In genomic region chr11:97468639-97469287, GRCm38 (mm10) we compare ENCODE assay signal across 8 mouse cellular contexts. TPM values are rescaled to one million over a fixed set of nuclear protein-coding genes. Genes with fewer than 3 reads are reported as not detected.
DNase-seq lines count a peak whose midpoint lies in the region; ATAC-seq and TF ChIP-seq lines count a peak whose summit lies in the region.

No protein-coding gene starts in this region.

- no peak overlapping the region for H3K4me3 ChIP-seq in embryonic facial prominence, embryonic 10.5 days
- no peak overlapping the region for H3K4me3 ChIP-seq in limb, embryonic 13.5 days
- no peak overlapping the region for H3K4me3 ChIP-seq in midbrain, postnatal 0 days (ENCODE audit: low read depth, low read length)

- peak; percentile 61; the same call in 1 of the 2 replicates for ATAC-seq in limb, embryonic 13.5 days (ENCODE audit: low FRiP score, low read depth)
- ATAC-seq in midbrain, postnatal 0 days (ENCODE audit: low FRiP score): no peak

- H3K9ac ChIP-seq in limb, embryonic 13.5 days: peak overlapping the region; percentile 19; the same call in 1 of the 2 replicates
- H3K9ac ChIP-seq in midbrain, postnatal 0 days (replicated peaks; ENCODE audit: low read length, poor library complexity, severe bottlenecking): no peak overlapping the region

- no peak overlapping the region for H3K4me2 ChIP-seq in limb, embryonic 13.5 days (replicated peaks)
- H3K4me2 ChIP-seq in midbrain, postnatal 0 days (ENCODE audit: low read depth, low read length, poor library complexity, severe bottlenecking): no peak overlapping the region

- H3K27ac ChIP-seq in embryonic facial prominence, embryonic 10.5 days (replicated peaks): no peak overlapping the region
- no peak overlapping the region for H3K27ac ChIP-seq in limb, embryonic 13.5 days
- no peak overlapping the region for H3K27ac ChIP-seq in midbrain, postnatal 0 days (ENCODE audit: low read depth, low read length)

- peak; percentile 97 for TF ChIP-seq CTCF in midbrain, postnatal 0 days (IDR thresholded peaks at IDR 0.05)

- 0 out of 2 replicates have a peak, but pooled peaks cover 4% of the 10 kb centered on the region for H3K4me1 ChIP-seq in embryonic facial prominence, embryonic 10.5 days
- peaks cover 4% of the 10 kb centered on the region; the same call in 1 of the 2 replicates for H3K4me1 ChIP-seq in limb, embryonic 13.5 days
- no peaks in the 10 kb centered on the region for H3K4me1 ChIP-seq in midbrain, postnatal 0 days (ENCODE audit: insufficient read depth, low read length)

- H3K27me3 ChIP-seq in embryonic facial prominence, embryonic 10.5 days (replicated peaks; ENCODE audit: low read depth, poor library complexity, severe bottlenecking): peaks cover 13% of the 10 kb centered on the region
- H3K27me3 ChIP-seq in limb, embryonic 13.5 days: no peaks in the 10 kb centered on the region
- H3K27me3 ChIP-seq in midbrain, postnatal 0 days (ENCODE audit: insufficient read depth, low read length): no peaks in the 10 kb centered on the region

- DNase-seq in 3134 (ENCODE audit: extremely low read depth, insufficient read length, low spot score): peak; percentile 41
- DNase-seq in adrenal gland, postnatal 14 days: peak; percentile 94
- peak; percentile 85 for DNase-seq in embryonic facial prominence, embryonic 10.5 days (ENCODE audit: low spot score)
- DNase-seq in heart, adult 18-20 months: peak; percentile 82 to 95
- peak; percentile 87 for DNase-seq in kidney, adult 18-20 months
- DNase-seq in midbrain, postnatal 0 days (ENCODE audit: low spot score): peak; percentile 92
- peak; percentile 82 to 94 for DNase-seq in spleen, postnatal 10 days (ENCODE audit: low spot score in 2 of 2)

- no peaks in the 10 kb centered on the region for H3K9me3 ChIP-seq in embryonic facial prominence, embryonic 10.5 days
- H3K9me3 ChIP-seq in limb, embryonic 13.5 days: no peaks in the 10 kb centered on the region
- no peaks in the 10 kb centered on the region for H3K9me3 ChIP-seq in midbrain, postnatal 0 days (ENCODE audit: low read length)

- H3K36me3 ChIP-seq in embryonic facial prominence, embryonic 10.5 days (replicated peaks): peaks cover 86% of the 10 kb centered on the region
- H3K36me3 ChIP-seq in limb, embryonic 13.5 days: peaks cover 97% of the 10 kb centered on the region
- peaks cover 64% of the 10 kb centered on the region for H3K36me3 ChIP-seq in midbrain, postnatal 0 days (ENCODE audit: insufficient read depth, low read length)

- WGBS in embryonic facial prominence, embryonic 10.5 days: 46% methylated on average over 14 of the region's 14 CpGs
- 46% methylated on average over 14 of the region's 14 CpGs for WGBS in limb, embryonic 13.5 days
- 44% methylated on average over 14 of the region's 14 CpGs for WGBS in midbrain, postnatal 0 days

RNA-seq across cellular contexts. Expression of gene 4933428G20Rik, which starts 31.4 kb away (rescaled TPM):
- not detected in 2 replicates for total RNA-seq in adrenal gland, postnatal 14 days (2021)
- polyA plus RNA-seq in embryonic facial prominence, embryonic 10.5 days (2016; fragmentation: Nextera tagmentation; extraction: Ambion mirVana): 0.35 and 0.54 TPM in 2 replicates
- not detected for total RNA-seq in heart, adult 18-20 months (2021)
- 1.1 and 1.5 TPM in 2 replicates for polyA plus RNA-seq in limb, embryonic 13.5 days (2015; fragmentation: Nextera tagmentation; extraction: Ambion mirVana)
- 0.28 TPM in 1 of 2 replicates, not detected in the other for total RNA-seq in midbrain, postnatal 0 days (2014; rRNA removed)
- 0.34 and 0.91 TPM in 2 replicates for polyA plus RNA-seq in midbrain, postnatal 0 days (2015; fragmentation: Nextera tagmentation; extraction: Ambion mirVana)

RNA-seq across cellular contexts. Expression of gene Arhgap23, which starts 53.4 kb away (rescaled TPM):
- total RNA-seq in adrenal gland, postnatal 14 days (2021): 31.4 and 32.8 TPM in 2 replicates
- polyA plus RNA-seq in embryonic facial prominence, embryonic 10.5 days (2016; fragmentation: Nextera tagmentation; extraction: Ambion mirVana): 2.4 TPM in 2 replicates
- 10 to 100 TPM; 12.5 to 13.5 TPM for total RNA-seq in heart, adult 18-20 months (2021)
- polyA plus RNA-seq in limb, embryonic 13.5 days (2015; fragmentation: Nextera tagmentation; extraction: Ambion mirVana): 6.7 and 7.2 TPM in 2 replicates
- total RNA-seq in midbrain, postnatal 0 days (2014; rRNA removed): 80.2 and 80.9 TPM in 2 replicates
- 9.2 and 9.6 TPM in 2 replicates for polyA plus RNA-seq in midbrain, postnatal 0 days (2015; fragmentation: Nextera tagmentation; extraction: Ambion mirVana)

Comparison
In these comparisons a context has a peak if more than half of its experiments do, and no peak if none do; other contexts are left out.
1. DNase-seq: peak in every context shown above with its lines; median percentile 94 in adrenal gland, postnatal 14 days; 92 in midbrain, postnatal 0 days; 88 in heart, adult 18-20 months; 88 in spleen, postnatal 10 days; 87 in kidney, adult 18-20 months; 85 in embryonic facial prominence, embryonic 10.5 days; 41 in 3134.